Mouse (Mus musculus) kidney, adult 2 months (tissue): ENCODE measurements around the gene Ucn3. TPM values are rescaled to one million over a fixed set of nuclear protein-coding genes. Genes with fewer than 3 reads are reported as not detected.

Source experiments
- DNase-seq: peaks from one replicate; pipeline ENCODE4 v3.0.0; 2021
- H3K27ac ChIP-seq: fragments of 200-500 bp; 2 replicates; pipeline ENCODE4 v1.5.1; 2012; ENCODE audit warnings: low read depth, low read length, control low read depth, inconsistent platforms; ENCODE audit not compliant: insufficient read depth
- H3K27me3 ChIP-seq: fragments of 200-500 bp; replicated peaks from 2 replicates; pipeline ENCODE4 v1.6.1; 2012; ENCODE audit warnings: mild to moderate bottlenecking, moderate library complexity, low read length, inconsistent platforms; ENCODE audit not compliant: control insufficient read depth, insufficient read depth
- H3K36me3 ChIP-seq: fragments of 200-500 bp; 2 replicates; pipeline ENCODE4 v1.6.1; 2012; ENCODE audit warnings: mild to moderate bottlenecking, moderate library complexity, low read length, inconsistent platforms; ENCODE audit not compliant: control insufficient read depth, insufficient read depth
- H3K4me1 ChIP-seq: fragments of 200-500 bp; 2 replicates; pipeline ENCODE4 v1.6.1; 2011; ENCODE audit warnings: low read length; ENCODE audit not compliant: control insufficient read depth, insufficient read depth
- H3K4me3 ChIP-seq: fragments of 200-500 bp; 2 replicates; pipeline ENCODE4 v1.5.1; 2011; ENCODE audit warnings: mild to moderate bottlenecking, low read depth, low read length, control low read depth; ENCODE audit not compliant: insufficient read depth
- CTCF ChIP-seq: fragments of 200-500 bp; conservative IDR thresholded peaks from 2 replicates; pipeline ENCODE4 v1.5.1; 2011; ENCODE audit warnings: low read depth, mild to moderate bottlenecking, control low read depth, low read length, moderate library complexity, mixed read lengths; ENCODE audit not compliant: insufficient read depth, insufficient read length
- POLR2A ChIP-seq: fragments of 200-500 bp; IDR thresholded peaks from one replicate; pipeline ENCODE4 v1.6.1; 2011; ENCODE audit warnings: low read depth, low read length, control low read depth
- WGBS: fragments of 180-500 bp; shearing (Covaris S2); methylation state at CpG from one replicate; pipeline ENCODE4 v1.1.7; 2018; 5-methylcytosine and 5-hydroxymethylcytosine counted together
- polyA plus RNA-seq: library from polyadenylated mRNA; depleted of rRNA; stranded (reverse); fragments of >200 nt; gene quantifications from 2 replicates; pipeline ENCODE4 v1.2.3, GENCODE M21; 2012; rRNA removed

Ucn3 gene
- polyA plus RNA-seq, 1 experiment = not detected

DNA sequence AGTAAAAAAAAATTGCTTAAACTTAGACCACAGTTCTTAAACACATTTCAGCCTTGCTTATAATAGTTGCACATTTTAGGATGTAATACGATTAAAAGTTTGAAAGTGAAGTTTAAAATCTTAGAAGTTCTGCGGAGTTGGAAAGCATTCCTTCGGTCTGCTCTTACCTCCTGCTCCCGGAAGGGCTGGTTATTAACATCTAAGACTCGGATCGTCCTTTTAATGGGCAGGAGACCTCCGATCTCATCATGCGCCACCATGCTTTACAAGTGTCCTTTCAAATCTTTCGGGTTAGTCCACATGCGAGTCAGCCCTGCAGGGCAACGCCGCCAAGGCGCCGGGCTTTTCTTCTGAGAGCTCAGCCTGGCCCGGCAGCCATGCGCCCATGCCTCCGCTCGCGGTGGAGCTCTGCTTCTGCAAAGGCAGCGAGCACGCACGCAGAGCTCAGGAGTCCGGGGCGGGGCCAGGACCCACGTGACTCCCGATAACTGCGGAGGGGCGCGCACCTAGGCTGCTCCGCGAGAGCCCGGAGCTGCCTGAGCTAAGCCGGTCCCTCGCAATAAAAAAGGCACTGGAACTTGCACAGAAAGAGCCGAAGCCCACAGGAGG is 51.9 kb downstream of the Ucn3 start:
- TF ChIP-seq POLR2A (peak; percentile 94), CTCF (no peak)
- WGBS = under 1% methylated on average over 35 of the region's 35 CpGs
- peak; percentile 96 for DNase-seq
- H3K36me3 ChIP-seq = peaks cover 1% of the 10 kb centered on the region
- peak overlapping the region; percentile 92 for H3K4me3 ChIP-seq
- peak overlapping the region; percentile 92 for H3K27ac ChIP-seq
- no peaks in the 10 kb centered on the region for H3K27me3 ChIP-seq
- peaks cover 11% of the 10 kb centered on the region; the same call in 1 of the 2 replicates for H3K4me1 ChIP-seq

DNA sequence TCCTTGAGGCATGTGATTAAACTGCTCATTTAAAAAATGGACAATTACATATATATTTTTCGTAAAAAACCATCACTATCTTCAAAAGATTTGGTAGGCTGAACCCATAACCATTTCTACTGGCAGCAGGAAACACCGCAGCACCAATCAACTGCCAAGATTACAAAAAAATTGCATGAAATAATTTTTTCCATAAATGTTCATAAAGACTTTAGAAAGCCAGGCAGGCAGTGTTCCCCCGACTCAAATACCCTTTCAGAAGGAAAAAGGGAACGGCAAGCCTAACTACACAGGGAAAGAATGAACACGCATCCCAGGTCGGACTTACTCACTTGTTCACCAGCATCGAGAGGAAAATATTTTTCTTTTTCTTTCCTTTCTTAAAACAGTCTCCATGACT is 52.5 kb downstream of the Ucn3 start:
- DNase-seq = no peak
- H3K36me3 ChIP-seq = peaks cover 6% of the 10 kb centered on the region
- H3K4me3 ChIP-seq = peak overlapping the region; percentile 92
- peak overlapping the region; percentile 79; the same call in 1 of the 2 replicates for H3K27ac ChIP-seq
- H3K27me3 ChIP-seq = no peaks in the 10 kb centered on the region
- no peak for TF ChIP-seq CTCF
- no peak for TF ChIP-seq POLR2A
- WGBS = 17% methylated on average over 7 of the region's 7 CpGs
- peaks cover 11% of the 10 kb centered on the region; the same call in 1 of the 2 replicates for H3K4me1 ChIP-seq

DNA sequence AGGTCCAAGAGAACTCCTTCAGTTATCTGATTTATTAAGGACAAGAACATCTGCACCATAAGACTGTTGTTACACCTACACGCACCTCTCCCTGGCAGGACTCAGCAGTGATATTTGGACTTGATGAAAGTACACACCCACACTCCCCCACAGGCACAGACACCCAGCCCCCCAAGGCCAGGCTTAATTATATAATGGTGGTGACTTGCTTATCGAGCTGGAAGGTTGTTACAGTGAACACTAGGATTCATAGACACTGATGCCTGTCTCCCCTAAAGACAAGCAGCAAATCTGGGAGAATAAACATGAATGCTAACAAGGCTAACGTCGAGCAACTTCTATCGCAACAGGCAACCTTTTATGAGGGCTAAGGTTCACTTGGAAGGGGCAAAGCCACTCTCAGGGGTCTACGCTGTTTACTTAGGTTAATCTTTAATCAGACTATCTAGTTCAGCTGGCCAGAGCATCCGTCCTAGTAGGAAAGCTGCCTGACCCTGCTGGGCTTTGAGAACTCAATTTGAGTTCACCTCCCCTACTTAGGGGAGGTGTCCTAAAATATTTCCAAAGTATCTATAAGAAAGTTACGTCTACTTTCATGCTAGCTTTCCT is 53.6 kb downstream of the Ucn3 start:
- 35% methylated on average over 8 of the region's 8 CpGs for whole genome bisulfite sequencing
- Histone ChIP-seq H3K27me3 (no peaks in the 10 kb centered on the region), H3K27ac (peak overlapping the region; percentile 77), H3K4me1 (peaks cover 11% of the 10 kb centered on the region; the same call in 1 of the 2 replicates), H3K4me3 (peak overlapping the region; percentile 92), H3K36me3 (peaks cover 13% of the 10 kb centered on the region)
- peak; percentile 83 for DNase-seq
- no peak for TF ChIP-seq POLR2A
- no peak for TF ChIP-seq CTCF

Other genes starting within 250 kb of the Ucn3 start
- 1.7 and 2.5 TPM in 2 replicates for gene Calml3, start 141.0 kb downstream of the Ucn3 start, polyA plus RNA-seq
- not detected in 2 replicates for gene Calm4, start 107.6 kb downstream of the Ucn3 start, polyA plus RNA-seq
- gene Calm5, start 91.2 kb downstream of the Ucn3 start, polyA plus RNA-seq = not detected in 2 replicates
- 32.7 and 39.9 TPM in 2 replicates for gene Net1, start 27.1 kb downstream of the Ucn3 start, polyA plus RNA-seq
- not detected in 2 replicates for gene Tubal3, start 27.1 kb downstream of the Ucn3 start, polyA plus RNA-seq
- gene Akr1c14, start 103.7 kb upstream of the Ucn3 start, polyA plus RNA-seq = 11.4 and 14.1 TPM in 2 replicates
- 36.6 and 44.6 TPM in 2 replicates for gene Akr1c18, start 205.3 kb upstream of the Ucn3 start, polyA plus RNA-seq
- 12.8 and 17.2 TPM in 2 replicates for gene Akr1c13, start 245.8 kb upstream of the Ucn3 start, polyA plus RNA-seq